Comparison of ENCODE assay signal across 8 mouse cellular contexts in the genomic region with DNA sequence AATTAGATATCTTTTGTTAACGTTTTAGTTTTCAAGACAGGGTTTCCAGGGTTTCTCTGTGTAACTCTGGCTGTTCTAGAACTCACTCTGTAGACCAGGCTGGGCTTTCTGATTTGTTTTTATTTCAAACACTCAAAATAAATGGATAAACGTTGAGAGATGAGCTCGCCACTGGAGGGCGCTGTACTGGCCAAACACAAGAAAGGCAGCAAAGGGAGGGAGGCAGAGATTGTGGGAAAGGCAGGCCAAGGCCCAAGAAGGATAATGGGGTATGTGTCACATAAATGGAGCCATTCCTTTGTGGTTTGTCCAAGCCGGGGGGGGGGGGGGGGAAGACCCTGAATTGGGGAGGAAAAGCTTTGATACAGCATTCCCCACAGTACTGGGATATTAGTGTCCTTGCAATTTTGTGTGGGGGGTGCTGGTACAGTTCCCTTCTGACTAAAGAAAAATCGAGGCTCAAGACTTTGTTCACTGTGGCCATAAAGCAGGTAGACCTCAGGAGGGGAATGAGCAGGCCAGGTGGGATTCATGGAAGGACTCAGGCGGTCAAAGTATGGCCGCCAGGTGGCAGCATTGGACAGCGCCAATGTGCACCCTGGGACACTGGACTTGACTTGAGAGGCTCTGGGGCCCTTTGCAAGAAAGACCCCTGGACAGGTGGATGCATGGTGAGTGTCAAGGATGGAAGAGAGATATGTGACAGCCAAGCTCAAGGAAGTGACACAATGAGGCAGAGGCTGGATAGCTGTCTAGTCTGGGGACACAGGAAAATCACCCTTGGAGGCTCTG.
DNase-seq lines count a peak whose midpoint lies in the region; ATAC-seq and TF ChIP-seq lines count a peak whose summit lies in the region.

No protein-coding gene starts in this region.

- no peak overlapping the region for H3K9ac ChIP-seq in limb, embryonic 11.5 days (ENCODE audit: low read length)

- peak; percentile 65 for DNase-seq in A20 (ENCODE audit: low read depth, low spot score)
- peak; percentile 68 to 78 for DNase-seq in adrenal gland, adult 18-20 months (ENCODE audit: low spot score in 2 of 2)
- DNase-seq in embryo, embryonic 11 days = peak; percentile 84
- peak; percentile 76 to 83 for DNase-seq in gastrocnemius, postnatal 36 days
- DNase-seq in kidney, adult 2 months = peak; percentile 73
- DNase-seq in limb, embryonic 11.5 days (ENCODE audit: low spot score) = peak; percentile 95
- peak; percentile 32 for DNase-seq in ovary, adult 18-20 months (ENCODE audit: low spot score)
- peak; percentile 65 for DNase-seq in thymus, adult 2 months

- no peaks in the 10 kb centered on the region for H3K9me3 ChIP-seq in limb, embryonic 11.5 days (ENCODE audit: control insufficient read depth, low read length)

- no peaks in the 10 kb centered on the region for H3K27me3 ChIP-seq in kidney, adult 2 months (replicated peaks; ENCODE audit: control insufficient read depth, insufficient read depth, low read length)
- H3K27me3 ChIP-seq in limb, embryonic 11.5 days (ENCODE audit: control insufficient read depth, insufficient read depth, low read length) = no peaks in the 10 kb centered on the region
- no peaks in the 10 kb centered on the region for H3K27me3 ChIP-seq in thymus, adult 2 months (ENCODE audit: control insufficient read depth, insufficient read depth, low read length)

- H3K4me2 ChIP-seq in limb, embryonic 11.5 days (ENCODE audit: low read depth, severe bottlenecking) = no peak overlapping the region

- WGBS in kidney, adult 2 months = 15% methylated on average over 9 of the region's 9 CpGs
- WGBS in limb, embryonic 11.5 days = 13% methylated on average over 9 of the region's 9 CpGs
- WGBS in thymus, adult 2 months = 18% methylated on average over 9 of the region's 9 CpGs

- no peaks in the 10 kb centered on the region for H3K36me3 ChIP-seq in kidney, adult 2 months (ENCODE audit: control insufficient read depth, insufficient read depth, low read length)
- no peaks in the 10 kb centered on the region for H3K36me3 ChIP-seq in limb, embryonic 11.5 days (ENCODE audit: control insufficient read depth, insufficient read depth, low read length)
- H3K36me3 ChIP-seq in thymus, adult 2 months (ENCODE audit: control insufficient read depth, insufficient read depth, low read length) = no peaks in the 10 kb centered on the region

- H3K27ac ChIP-seq in kidney, adult 2 months (ENCODE audit: insufficient read depth, low read depth, low read length) = no peak overlapping the region
- H3K27ac ChIP-seq in limb, embryonic 11.5 days (replicated peaks; ENCODE audit: low read depth, low read length) = no peak overlapping the region
- H3K27ac ChIP-seq in thymus, adult 2 months (ENCODE audit: control insufficient read depth, insufficient read depth, low read length) = no peak overlapping the region

- H3K4me1 ChIP-seq in kidney, adult 2 months (ENCODE audit: control insufficient read depth, insufficient read depth, low read length) = no peaks in the 10 kb centered on the region
- H3K4me1 ChIP-seq in limb, embryonic 11.5 days (ENCODE audit: control insufficient read depth, insufficient read depth, low read length) = 0 out of 2 replicates have a peak, but pooled peaks cover 2% of the 10 kb centered on the region
- no peaks in the 10 kb centered on the region for H3K4me1 ChIP-seq in thymus, adult 2 months (replicated peaks; ENCODE audit: control insufficient read depth, insufficient read depth, low read length)

- H3K4me3 ChIP-seq in kidney, adult 2 months (ENCODE audit: insufficient read depth, low read depth, low read length) = no peak overlapping the region
- H3K4me3 ChIP-seq in limb, embryonic 11.5 days (ENCODE audit: low read depth, low read length) = no peak overlapping the region
- H3K4me3 ChIP-seq in thymus, adult 2 months (ENCODE audit: control insufficient read depth, insufficient read depth, low read length) = no peak overlapping the region

- ATAC-seq in limb, embryonic 11.5 days (ENCODE audit: insufficient number of reproducible peaks, low FRiP score, low TSS enrichment, low read depth) = peak; percentile 61; the same call in 1 of the 2 replicates

- intact Hi-C loops in gastrocnemius, postnatal 36 days (cut with DNase I) = loop anchor here (1.0 kb wide), 1 partner anchor 71 kb away; no protein-coding TSS in a partner anchor

- TF ChIP-seq POLR2A in kidney, adult 2 months (IDR thresholded peaks at IDR 0.05; ENCODE audit: low read depth, low read length) = no peak
- TF ChIP-seq POLR2A in thymus, adult 2 months (IDR thresholded peaks at IDR 0.05; ENCODE audit: control insufficient read depth, extremely low read depth, insufficient read depth, low read length, poor library complexity) = no peak

- peak; percentile 79 for TF ChIP-seq CTCF in kidney, adult 2 months (conservative IDR thresholded peaks at IDR 0.05; ENCODE audit: insufficient read depth, insufficient read length, low read depth, low read length)
- peak; percentile 87 for TF ChIP-seq CTCF in thymus, adult 2 months (IDR thresholded peaks at IDR 0.05; ENCODE audit: borderline replicate concordance, control insufficient read depth, extremely low read depth, insufficient read depth, low read length, poor library complexity)

Comparison
In these comparisons a context has a peak if more than half of its experiments do, and no peak if none do; other contexts are left out.
1. DNase-seq: peak in every context shown above with its lines; median percentile 95 in limb, embryonic 11.5 days; 84 in embryo, embryonic 11 days; 80 in gastrocnemius, postnatal 36 days; 73 in adrenal gland, adult 18-20 months; 73 in kidney, adult 2 months; 65 in A20; 65 in thymus, adult 2 months; 32 in ovary, adult 18-20 months.